Mouse (Mus musculus) ES-E14 (cell line): ENCODE measurements at regions not wholly inside any gene's neighbourhood (a gene's known extent, or its start where the extent isn't known, plus 50 kb on each side); places are given as distances from the start of the nearest gene placed in this dataset.
A peak's percentile ranks its signal among the peaks of the same experiment; 100 is the strongest.

Source experiments
- DNase-seq: peaks from one replicate; pipeline ENCODE4 v3.0.0-alpha.2; 2013; ENCODE audit warnings: low read depth, low spot score
- H3K27ac ChIP-seq: 2 replicates; pipeline ENCODE4 v1.5.1; 2012; ENCODE audit warnings: low read depth, mild to moderate bottlenecking, low read length, moderate library complexity, mixed read lengths; ENCODE audit not compliant: poor library complexity, insufficient read depth, severe bottlenecking
- H3K36me3 ChIP-seq: 2 replicates; pipeline ENCODE4 v1.6.1; 2012; ENCODE audit warnings: mild to moderate bottlenecking, low read length, moderate library complexity, mixed read lengths; ENCODE audit not compliant: control insufficient read depth, poor library complexity, insufficient read depth, severe bottlenecking
- H3K4me1 ChIP-seq, 2 experiments: fragments of 150-350 bp in 1 of 2; sonication (generic) in 1 of 2; 2 replicates each; pipeline ENCODE4 v1.6.1; 2012; ENCODE audit warnings: low read length in 2 of 2, mild to moderate bottlenecking in 1 of 2, mixed read lengths in 1 of 2; ENCODE audit not compliant: control insufficient read depth in 2 of 2, insufficient read depth in 2 of 2, poor library complexity in 1 of 2
- H3K4me3 ChIP-seq, 2 experiments: fragments of 150-350 bp in 1 of 2; sonication (generic) in 1 of 2; 2 replicates each; pipeline ENCODE4 v1.5.1; 2012; ENCODE audit warnings: low read length in 2 of 2, low read depth in 1 of 2, mild to moderate bottlenecking in 1 of 2, mixed read lengths in 1 of 2; ENCODE audit not compliant: insufficient read depth in 1 of 2, poor library complexity in 1 of 2, severe bottlenecking in 1 of 2
- H3K9ac ChIP-seq: 2 replicates; pipeline ENCODE4 v1.6.1; 2012; ENCODE audit warnings: low read depth, mild to moderate bottlenecking, low read length, mixed read lengths; ENCODE audit not compliant: poor library complexity, insufficient read depth, severe bottlenecking
- H3K9me3 ChIP-seq: fragments of 150-350 bp; sonication (generic); 2 replicates; pipeline ENCODE4 v1.6.1; 2012; ENCODE audit warnings: low read depth, mild to moderate bottlenecking, low read length; ENCODE audit not compliant: control insufficient read depth, insufficient read depth
- CHD2 ChIP-seq: IDR thresholded peaks from 2 replicates; pipeline ENCODE4 v1.6.1; 2014; ENCODE audit warnings: mild to moderate bottlenecking, low read depth, low read length, inconsistent platforms
- HCFC1 ChIP-seq: IDR thresholded peaks from 2 replicates; pipeline ENCODE4 v1.6.1; 2012; ENCODE audit warnings: low read length, inconsistent platforms, borderline replicate concordance; ENCODE audit not compliant: insufficient read depth
- MAFK ChIP-seq: IDR thresholded peaks from 2 replicates; pipeline ENCODE4 v1.6.1; 2014; ENCODE audit warnings: mild to moderate bottlenecking, low read depth, low read length, inconsistent platforms; ENCODE audit not compliant: insufficient read depth
- ZC3H11A ChIP-seq: IDR thresholded peaks from 2 replicates; pipeline ENCODE4 v1.6.1; 2012; ENCODE audit warnings: low read depth, mild to moderate bottlenecking, inconsistent platforms, low read length, borderline replicate concordance
- ZNF384 ChIP-seq: IDR thresholded peaks from 2 replicates; pipeline ENCODE4 v1.6.1; 2012; ENCODE audit warnings: low read depth, low read length, inconsistent platforms
- in situ Hi-C, 2 experiments: fragments of 600-800 bp; cut with MboI; formaldehyde crosslinking; loops; one replicate each; pipeline ENCODE4 v1.15.1; 2025; ENCODE audit warnings: low sequenced_read_pairs in 2 of 2, inconsistent platforms in 1 of 2; ENCODE audit not compliant: unreplicated experiment in 2 of 2

GRCm38 (mm10) chr6:6291781-6292180, 74.8 kb upstream of the Slc25a13 start:
- H3K4me3 ChIP-seq: no peak overlapping the region
- no peaks in the 10 kb centered on the region for H3K36me3 ChIP-seq
- no peaks in the 10 kb centered on the region for H3K4me1 ChIP-seq
- TF ChIP-seq HCFC1 (no peak), MAFK (no peak), ZC3H11A (no peak), ZNF384 (no peak), CHD2 (no peak)
- DNase-seq: no peak
- H3K9me3 ChIP-seq: no peaks in the 10 kb centered on the region
- H3K9ac ChIP-seq: no peak overlapping the region
- in situ Hi-C loops: loop anchor here (25.0 kb wide), 1 partner anchor 596 kb away; the partner anchor contains the start of gene Dlx5 (in 2 of the 2)
- no peak overlapping the region for H3K27ac ChIP-seq

DNA sequence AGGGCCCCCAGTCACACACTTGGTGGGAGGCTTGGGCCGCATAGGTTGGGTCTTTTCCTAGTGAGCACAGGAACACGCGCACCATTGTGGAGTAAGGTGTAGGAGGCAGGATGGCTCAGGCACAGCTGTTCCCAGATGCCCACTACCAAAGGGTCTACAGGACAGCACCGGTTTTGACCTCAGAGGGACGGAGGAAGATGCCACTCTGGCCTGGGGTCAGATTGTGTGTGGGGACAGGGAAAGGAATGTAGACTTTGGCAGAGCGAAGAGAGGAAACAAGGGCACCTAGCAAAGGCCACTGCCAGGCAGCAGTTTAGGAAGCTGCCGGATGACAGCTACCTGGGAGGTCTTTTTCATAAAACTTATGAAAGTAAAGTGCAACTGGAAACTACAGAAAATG, 73.5 kb upstream of the Slc25a13 start:
- TF ChIP-seq CHD2: no peak
- no peak for TF ChIP-seq ZNF384
- TF ChIP-seq MAFK: no peak
- TF ChIP-seq ZC3H11A: no peak
- no peak for TF ChIP-seq HCFC1
- in situ Hi-C loops: loop anchor here (25.0 kb wide), 1 partner anchor 597 kb away; the partner anchor contains the start of gene Dlx5 (in 2 of the 2)
- Histone ChIP-seq H3K36me3 (no peaks in the 10 kb centered on the region), H3K9ac (no peak overlapping the region), H3K27ac (no peak overlapping the region), H3K4me1 (no peaks in the 10 kb centered on the region), H3K9me3 (no peaks in the 10 kb centered on the region), H3K4me3 (no peak overlapping the region)
- DNase-seq: no peak

DNA sequence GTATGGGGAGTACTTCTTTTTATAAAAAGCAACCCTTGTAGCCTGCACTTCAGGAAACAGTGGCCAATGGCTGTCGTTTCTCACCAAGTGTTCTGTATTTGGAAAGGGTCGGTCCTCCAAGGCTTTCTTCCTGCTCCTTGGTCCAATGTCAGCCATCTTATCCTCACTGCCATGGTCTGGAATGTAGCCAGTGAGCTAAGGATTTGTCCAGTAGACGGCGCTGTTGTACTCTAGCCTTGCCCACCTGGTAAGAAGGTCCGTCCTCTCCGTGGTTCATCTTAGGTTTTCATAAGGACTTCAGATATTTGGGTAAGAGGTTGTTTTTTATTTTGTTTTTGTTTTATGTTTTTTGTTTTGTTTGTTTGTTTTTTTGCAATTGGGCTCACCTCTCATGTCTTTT, 72.8 kb upstream of the Slc25a13 start:
- H3K4me1 ChIP-seq: no peaks in the 10 kb centered on the region
- in situ Hi-C loops: loop anchor here (25.0 kb wide), 1 partner anchor 597 kb away; the partner anchor contains the start of gene Dlx5 (in 2 of the 2)
- no peak overlapping the region for H3K9ac ChIP-seq
- H3K9me3 ChIP-seq: no peaks in the 10 kb centered on the region
- DNase-seq: peak; percentile 80
- TF ChIP-seq ZC3H11A (peak; percentile 84), CHD2 (no peak)
- no peaks in the 10 kb centered on the region for H3K36me3 ChIP-seq
- H3K4me3 ChIP-seq: no peak overlapping the region
- no peak overlapping the region for H3K27ac ChIP-seq

DNA sequence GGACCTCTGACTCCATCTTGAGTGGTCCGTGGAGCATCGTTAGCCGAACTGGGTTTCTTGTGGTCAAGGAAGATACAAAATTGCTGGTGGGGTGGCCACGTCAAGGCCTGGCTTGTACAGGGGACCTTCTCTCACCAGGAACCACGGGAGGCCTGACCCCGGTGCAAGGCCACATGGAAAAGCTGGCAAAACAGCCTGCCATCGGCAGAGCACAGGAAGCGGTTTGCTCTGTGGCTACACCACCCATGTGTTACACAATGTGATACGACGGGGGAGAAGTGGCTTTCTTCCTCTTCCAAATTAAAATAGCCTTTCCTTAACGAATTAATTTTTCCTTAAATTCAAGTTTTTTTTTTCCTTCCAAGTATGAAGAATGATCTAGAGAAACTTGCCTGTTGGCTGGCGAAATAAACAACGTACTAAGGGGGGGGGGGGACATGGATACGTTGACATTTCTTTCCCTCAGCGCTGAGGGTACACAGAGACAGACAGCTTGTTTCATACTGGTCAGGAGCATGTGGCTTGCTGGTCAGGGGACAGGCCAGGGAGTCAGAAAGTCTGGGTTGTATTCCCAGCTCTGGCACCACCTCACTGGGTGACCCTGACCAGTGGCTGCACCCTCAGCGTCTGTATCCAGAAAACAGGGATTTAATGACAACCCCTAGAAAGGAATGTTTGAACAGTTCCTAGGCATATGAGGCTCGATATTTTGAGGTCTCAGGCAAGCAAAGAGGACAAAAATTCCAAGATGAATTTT, 64.0 kb upstream of the Slc25a13 start:
- DNase-seq: no peak
- Histone ChIP-seq H3K4me3 (no peak overlapping the region), H3K4me1 (no peaks in the 10 kb centered on the region), H3K27ac (no peak overlapping the region), H3K36me3 (no peaks in the 10 kb centered on the region), H3K9me3 (no peaks in the 10 kb centered on the region), H3K9ac (no peak overlapping the region)
- in situ Hi-C loops: loop anchor here (25.0 kb wide), 1 partner anchor 606 kb away; the partner anchor contains the start of gene Dlx5 (in 2 of the 2)
- no peak for TF ChIP-seq HCFC1
- TF ChIP-seq ZNF384: no peak
- TF ChIP-seq MAFK: no peak
- no peak for TF ChIP-seq CHD2
- TF ChIP-seq ZC3H11A: no peak
